Mouse (Mus musculus) midbrain, embryonic 10.5 days (tissue): Measurements from ENCODE around the gene Sost. TPM values are rescaled to one million over a fixed set of nuclear protein-coding genes. Genes with fewer than 3 reads are reported as not detected.

Experiments used
- DNase-seq: peaks from one replicate; pipeline ENCODE4 v3.0.0-alpha.2; 2017; ENCODE audit warnings: low spot score
- H3K27ac ChIP-seq: fragments of 300-500 bp; sonication (generic); replicated peaks from 2 replicates; pipeline ENCODE4 v1.5.1; 2016; ENCODE audit warnings: mild to moderate bottlenecking
- H3K27me3 ChIP-seq: fragments of 300-500 bp; sonication (generic); 2 replicates; pipeline ENCODE4 v1.6.1; 2016; ENCODE audit warnings: low read depth, mild to moderate bottlenecking; ENCODE audit not compliant: poor library complexity, severe bottlenecking
- H3K36me3 ChIP-seq: fragments of 300-500 bp; sonication (generic); 2 replicates; pipeline ENCODE4 v1.6.1; 2016; ENCODE audit warnings: mild to moderate bottlenecking, moderate library complexity
- H3K4me1 ChIP-seq: fragments of 300-500 bp; sonication (generic); 2 replicates; pipeline ENCODE4 v1.6.1; 2016
- H3K4me3 ChIP-seq: fragments of 300-500 bp; sonication (generic); 2 replicates; pipeline ENCODE4 v1.5.1; 2016; ENCODE audit warnings: mild to moderate bottlenecking, moderate library complexity
- H3K9me3 ChIP-seq: fragments of 300-500 bp; sonication (generic); replicated peaks from 2 replicates; pipeline ENCODE4 v1.6.1; 2016; ENCODE audit warnings: mild to moderate bottlenecking
- WGBS: fragments of 180-500 bp; shearing (Covaris S2); methylation state at CpG from one replicate; pipeline ENCODE4 v1.1.7; 2016; 5-methylcytosine and 5-hydroxymethylcytosine counted together
- polyA plus RNA-seq: library from polyadenylated mRNA; unstranded; fragments of >200 nt; fragmentation: Nextera tagmentation; extraction: Ambion mirVana; gene quantifications from 2 replicates; pipeline ENCODE4 v1.2.1, GENCODE M21; 2016

Sost gene
- 0.25 and 0.26 TPM in 2 replicates for polyA plus RNA-seq

DNA sequence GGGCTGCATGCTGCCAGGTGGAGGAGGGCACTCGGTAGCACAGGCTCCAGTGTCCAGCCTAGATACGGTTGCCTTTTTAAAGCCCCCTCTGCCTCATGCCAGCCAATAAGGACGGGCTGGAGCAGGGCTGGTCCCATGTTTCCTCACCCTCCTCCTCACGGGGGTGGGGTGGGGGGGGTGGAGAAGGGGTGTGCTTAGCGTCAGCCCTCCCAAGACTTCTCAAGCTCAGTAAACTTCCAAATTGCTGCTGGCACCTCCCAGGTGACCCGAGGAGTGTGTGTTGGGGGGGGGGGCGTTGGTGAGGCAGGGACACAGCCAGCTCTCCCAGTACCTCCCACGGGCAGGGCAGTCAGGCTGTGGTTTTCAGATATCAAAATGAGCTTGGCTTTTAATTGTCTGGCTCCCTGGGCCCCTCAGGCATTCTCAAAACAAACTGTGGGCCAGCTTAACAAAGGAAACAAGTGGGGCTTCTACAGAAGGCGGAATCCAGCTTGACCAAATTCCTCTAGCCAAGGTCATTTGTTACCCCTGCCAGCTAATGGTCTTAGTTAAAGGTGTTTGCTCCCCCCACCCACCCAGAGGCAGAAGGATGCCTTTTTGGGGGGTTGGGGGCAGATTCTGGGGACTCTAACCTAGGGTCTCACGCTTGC, at the start of gene Sost:
Sost (minus strand) TSS at position 51 of the 650 bp plus-strand sequence.
- H3K27ac ChIP-seq: 0 out of 2 replicates have a peak within 1 kb of the TSS, but pooled peaks have one; percentile 20
- H3K4me3 ChIP-seq: no peak within 1 kb of the TSS
- peaks cover 68% of the 10 kb centered on the region for H3K27me3 ChIP-seq
- DNase-seq: no peak
- H3K4me1 ChIP-seq: peaks cover 63% of the 10 kb centered on the region
- WGBS: 22% methylated on average over 10 of the region's 10 CpGs
- no peaks in the 10 kb centered on the region for H3K36me3 ChIP-seq
- H3K9me3 ChIP-seq: no peaks in the 10 kb centered on the region

- Histone ChIP-seq H3K36me3 (peaks cover 71% of the 10 kb centered on the region), H3K27ac (no peak overlapping the region), H3K4me3 (no peak overlapping the region), H3K27me3 (no peaks in the 10 kb centered on the region), H3K9me3 (no peaks in the 10 kb centered on the region), H3K4me1 (peaks cover 11% of the 10 kb centered on the region; the same call in 1 of the 2 replicates)
- 95% methylated on average over 1 of the region's 1 CpGs for WGBS
- no peak for DNase-seq
Measured at GRCm38 (mm10) chr11:102016136-102016535, 49.3 kb upstream of the Sost start.

- H3K4me3 ChIP-seq: no peak overlapping the region
- peaks cover 78% of the 10 kb centered on the region for H3K36me3 ChIP-seq
- H3K27ac ChIP-seq: 0 out of 2 replicates have a peak overlapping the region, but pooled peaks have one; percentile 7
- H3K9me3 ChIP-seq: no peaks in the 10 kb centered on the region
- H3K4me1 ChIP-seq: peaks cover 12% of the 10 kb centered on the region
- no peak for DNase-seq
- H3K27me3 ChIP-seq: no peaks in the 10 kb centered on the region
- 68% methylated on average over 6 of the region's 6 CpGs for WGBS
Measured at GRCm38 (mm10) chr11:102015472-102015871, 48.7 kb upstream of the Sost start.

- DNase-seq: no peak
- H3K27ac ChIP-seq: no peak overlapping the region
- peaks cover 10% of the 10 kb centered on the region for H3K4me1 ChIP-seq
- 88% methylated on average over 8 of the region's 8 CpGs for WGBS
- no peak overlapping the region for H3K4me3 ChIP-seq
- H3K27me3 ChIP-seq: no peaks in the 10 kb centered on the region
- no peaks in the 10 kb centered on the region for H3K9me3 ChIP-seq
- H3K36me3 ChIP-seq: peaks cover 88% of the 10 kb centered on the region
Measured at GRCm38 (mm10) chr11:102013201-102013600, 46.4 kb upstream of the Sost start.

DNA sequence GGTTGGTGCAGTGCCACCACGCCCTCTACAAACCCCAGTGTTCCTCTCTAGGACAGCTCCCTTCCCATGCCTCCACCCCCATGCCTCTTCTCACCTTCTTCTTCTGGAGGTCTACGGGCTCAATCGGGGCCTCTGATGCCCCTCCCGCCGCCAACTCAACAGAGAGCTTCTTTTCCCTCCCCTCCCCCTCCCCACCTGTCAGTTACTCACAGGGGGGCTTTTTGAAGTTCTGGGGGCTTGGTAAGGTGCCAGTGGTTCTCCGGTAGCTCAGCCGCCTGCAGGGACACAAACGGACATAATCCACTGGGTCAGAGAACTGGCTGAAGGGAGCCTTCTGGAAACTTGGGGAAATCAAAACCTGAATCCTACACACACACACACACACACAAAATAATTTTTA, 44.7 kb upstream of the Sost start:
- peaks cover 14% of the 10 kb centered on the region for H3K4me1 ChIP-seq
- H3K36me3 ChIP-seq: peaks cover 90% of the 10 kb centered on the region
- H3K27ac ChIP-seq: no peak overlapping the region
- H3K9me3 ChIP-seq: no peaks in the 10 kb centered on the region
- 88% methylated on average over 8 of the region's 8 CpGs for WGBS
- DNase-seq: no peak
- H3K27me3 ChIP-seq: no peaks in the 10 kb centered on the region
- H3K4me3 ChIP-seq: no peak overlapping the region

DNA sequence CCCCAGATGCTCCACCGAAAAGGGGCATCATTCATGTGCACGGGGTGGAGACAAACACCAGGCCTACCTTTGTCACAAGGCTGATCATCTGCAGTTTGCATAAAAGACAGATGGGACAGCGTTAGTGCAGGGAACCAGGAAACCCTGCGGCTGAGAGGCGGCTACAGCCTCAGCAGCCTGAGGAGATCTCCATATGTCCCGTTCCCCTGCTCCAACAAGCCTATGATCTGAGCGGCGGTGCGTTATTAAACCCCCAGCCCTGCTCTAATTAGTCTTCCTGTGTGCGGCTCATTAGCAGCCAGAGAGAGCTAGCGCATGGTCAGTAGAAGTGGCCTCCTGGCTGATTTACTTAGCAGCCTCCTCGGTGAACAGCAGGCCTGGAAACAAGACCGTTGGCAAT, 43.3 kb upstream of the Sost start:
- Histone ChIP-seq H3K9me3 (no peaks in the 10 kb centered on the region), H3K27ac (peak overlapping the region; percentile 60; the same call in 1 of the 2 replicates), H3K4me1 (peaks cover 13% of the 10 kb centered on the region), H3K4me3 (no peak overlapping the region), H3K36me3 (peaks cover 94% of the 10 kb centered on the region), H3K27me3 (no peaks in the 10 kb centered on the region)
- 76% methylated on average over 13 of the region's 13 CpGs for WGBS
- DNase-seq: no peak

DNA sequence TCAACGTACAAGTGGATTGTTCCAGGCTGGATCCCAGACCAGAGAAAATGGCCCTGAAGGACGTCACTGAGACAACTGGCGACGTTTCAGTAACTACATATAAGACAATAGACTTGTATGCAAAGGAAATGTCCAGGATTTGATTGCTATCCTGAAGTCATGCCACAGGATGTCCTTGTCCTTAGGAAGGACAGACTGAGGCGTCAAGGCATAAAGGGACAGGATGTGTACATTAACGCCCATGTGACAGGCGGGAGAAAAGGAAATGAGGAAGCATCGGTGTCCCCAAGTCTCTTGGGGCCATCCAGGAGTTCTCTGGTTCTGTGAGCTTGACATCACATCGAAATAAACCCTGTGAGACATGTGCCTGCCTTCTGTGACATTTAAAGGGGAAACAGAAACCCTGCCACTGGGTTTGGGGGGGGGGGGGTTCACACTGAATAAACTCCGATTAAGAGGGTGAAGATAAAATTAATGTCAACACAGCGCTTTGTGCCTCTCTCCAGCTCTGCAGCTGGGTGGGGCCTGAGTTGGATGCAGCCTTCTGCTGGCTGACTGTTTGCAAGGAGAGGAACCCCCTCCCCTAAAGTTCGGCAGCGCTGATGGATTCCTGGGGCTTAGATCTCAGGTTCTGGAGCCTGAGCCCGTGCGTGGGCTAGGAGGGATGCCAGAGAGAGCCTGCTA, 42.3 kb upstream of the Sost start:
- peaks cover 13% of the 10 kb centered on the region for H3K4me1 ChIP-seq
- DNase-seq: no peak
- 87% methylated on average over 15 of the region's 15 CpGs for WGBS
- peaks cover 6% of the 10 kb centered on the region for H3K9me3 ChIP-seq
- H3K27ac ChIP-seq: 0 out of 2 replicates have a peak overlapping the region, but pooled peaks have one; percentile 38
- H3K4me3 ChIP-seq: no peak overlapping the region
- H3K36me3 ChIP-seq: peaks cover 94% of the 10 kb centered on the region
- H3K27me3 ChIP-seq: no peaks in the 10 kb centered on the region

DNA sequence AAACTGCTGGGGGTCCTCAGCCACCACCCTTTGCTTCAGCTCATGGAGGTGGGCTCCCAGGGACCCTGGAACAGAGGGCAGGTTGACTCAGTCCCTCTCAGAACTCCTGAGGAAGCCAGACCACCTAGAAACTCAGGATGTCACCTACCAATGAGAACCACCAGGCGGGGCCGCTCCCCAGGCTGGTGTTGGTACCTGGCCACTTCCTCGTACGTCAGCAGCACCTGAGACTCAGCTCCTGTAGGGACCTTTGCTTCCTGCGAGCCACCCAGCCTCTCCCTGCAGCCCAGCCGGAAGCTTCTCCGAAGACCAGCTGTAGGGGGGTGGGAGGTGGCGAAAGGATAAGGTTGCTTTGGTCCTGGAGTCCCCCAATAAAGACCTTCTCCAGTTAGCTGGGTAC, 41.6 kb upstream of the Sost start:
- Histone ChIP-seq H3K36me3 (peaks cover 96% of the 10 kb centered on the region), H3K27ac (no peak overlapping the region), H3K4me3 (no peak overlapping the region), H3K9me3 (peaks cover 6% of the 10 kb centered on the region), H3K4me1 (peaks cover 13% of the 10 kb centered on the region), H3K27me3 (no peaks in the 10 kb centered on the region)
- DNase-seq: no peak
- WGBS: 95% methylated on average over 8 of the region's 8 CpGs

- peaks cover 6% of the 10 kb centered on the region for H3K9me3 ChIP-seq
- peaks cover 81% of the 10 kb centered on the region for H3K36me3 ChIP-seq
- whole genome bisulfite sequencing: 89% methylated on average over 5 of the region's 5 CpGs
- peak overlapping the region; percentile 28; the same call in 1 of the 2 replicates for H3K27ac ChIP-seq
- no peak for DNase-seq
- H3K4me1 ChIP-seq: peaks cover 13% of the 10 kb centered on the region
- no peak overlapping the region for H3K4me3 ChIP-seq
- H3K27me3 ChIP-seq: no peaks in the 10 kb centered on the region
Measured at GRCm38 (mm10) chr11:102006688-102007087, 39.9 kb upstream of the Sost start.

- H3K36me3 ChIP-seq: peaks cover 81% of the 10 kb centered on the region
- peaks cover 6% of the 10 kb centered on the region for H3K9me3 ChIP-seq
- H3K4me3 ChIP-seq: no peak overlapping the region
- no peak for DNase-seq
- H3K27me3 ChIP-seq: no peaks in the 10 kb centered on the region
- peaks cover 13% of the 10 kb centered on the region for H3K4me1 ChIP-seq
- peak overlapping the region; percentile 28; the same call in 1 of the 2 replicates for H3K27ac ChIP-seq
- 84% methylated on average over 9 of the region's 9 CpGs for WGBS
Measured at GRCm38 (mm10) chr11:102006271-102006670, 39.5 kb upstream of the Sost start.

DNA sequence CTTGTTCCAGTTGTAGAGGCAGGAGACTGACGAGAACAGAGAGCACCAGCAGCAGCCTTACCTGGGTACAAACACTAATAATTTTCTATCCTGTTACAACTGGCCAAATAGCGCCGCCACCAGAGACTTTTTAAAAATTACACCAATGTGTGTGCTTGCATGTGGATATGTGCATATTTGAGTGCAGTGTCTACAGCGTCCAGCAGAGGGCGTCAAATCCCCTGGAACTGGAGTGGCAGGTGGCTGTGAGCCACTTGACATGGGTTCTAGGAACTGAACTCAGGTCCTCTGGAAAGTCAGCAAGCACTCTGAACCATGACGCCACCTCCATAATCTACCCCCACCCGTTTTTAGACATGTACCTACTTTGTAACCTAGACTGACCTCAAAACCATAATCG, 37.4 kb upstream of the Sost start:
- peaks cover 12% of the 10 kb centered on the region for H3K4me1 ChIP-seq
- H3K27me3 ChIP-seq: no peaks in the 10 kb centered on the region
- H3K27ac ChIP-seq: no peak overlapping the region
- no peak for DNase-seq
- H3K4me3 ChIP-seq: no peak overlapping the region
- peaks cover 6% of the 10 kb centered on the region for H3K9me3 ChIP-seq
- 90% methylated on average over 8 of the region's 8 CpGs for WGBS
- H3K36me3 ChIP-seq: peaks cover 73% of the 10 kb centered on the region

DNA sequence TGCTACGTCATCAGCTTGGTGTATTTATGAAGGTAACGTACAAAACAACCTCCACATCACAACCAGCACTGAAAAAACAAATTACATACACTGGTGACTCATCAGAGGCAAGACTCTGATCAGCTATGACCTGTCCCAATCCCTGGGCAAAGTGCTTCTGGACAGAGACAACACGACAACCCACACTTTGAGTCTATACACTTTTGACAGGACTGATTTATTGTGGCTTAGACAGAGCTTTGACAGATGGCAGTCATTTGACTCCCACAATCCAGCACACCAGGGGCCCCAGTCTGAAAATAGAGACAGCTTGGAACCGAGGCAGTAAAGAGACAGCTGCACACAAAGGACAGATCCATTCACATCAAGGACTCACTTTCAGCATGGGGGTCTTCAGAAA, 32.7 kb upstream of the Sost start:
- no peak overlapping the region for H3K27ac ChIP-seq
- H3K4me3 ChIP-seq: no peak overlapping the region
- DNase-seq: no peak
- WGBS: 68% methylated on average over 4 of the region's 4 CpGs
- peaks cover 3% of the 10 kb centered on the region for H3K9me3 ChIP-seq
- peaks cover 29% of the 10 kb centered on the region for H3K36me3 ChIP-seq
- H3K27me3 ChIP-seq: no peaks in the 10 kb centered on the region
- peaks cover 2% of the 10 kb centered on the region for H3K4me1 ChIP-seq

GRCm38 (mm10) chr11:101998258-101998657, 31.4 kb upstream of the Sost start:
- H3K27ac ChIP-seq: no peak overlapping the region
- no peaks in the 10 kb centered on the region for H3K9me3 ChIP-seq
- H3K36me3 ChIP-seq: peaks cover 18% of the 10 kb centered on the region
- 67% methylated on average over 5 of the region's 5 CpGs for WGBS
- DNase-seq: no peak
- H3K4me1 ChIP-seq: peaks cover 2% of the 10 kb centered on the region
- H3K27me3 ChIP-seq: no peaks in the 10 kb centered on the region
- H3K4me3 ChIP-seq: no peak overlapping the region
